Mouse (Mus musculus) olfactory bulb, adult 2 months (tissue): ENCODE measurements around the gene Nrg4. TPM values are rescaled to one million over a fixed set of nuclear protein-coding genes. Genes with fewer than 3 reads are reported as not detected.

ENCODE experiments used
- H3K27ac ChIP-seq: fragments of 200-500 bp; 2 replicates; pipeline ENCODE4 v1.5.1; 2012; ENCODE audit warnings: low read depth, low read length; ENCODE audit not compliant: insufficient read depth
- H3K4me1 ChIP-seq: fragments of 200-500 bp; 2 replicates; pipeline ENCODE4 v1.6.1; 2012; ENCODE audit warnings: low read length; ENCODE audit not compliant: control insufficient read depth, insufficient read depth
- H3K4me3 ChIP-seq: fragments of 200-500 bp; 2 replicates; pipeline ENCODE4 v1.5.1; 2012; ENCODE audit warnings: mild to moderate bottlenecking, low read depth, low read length, moderate library complexity; ENCODE audit not compliant: insufficient read depth
- CTCF ChIP-seq: fragments of 200-500 bp; IDR thresholded peaks from 2 replicates; pipeline ENCODE4 v1.5.1; 2012; ENCODE audit warnings: low read depth, mild to moderate bottlenecking, low read length, moderate library complexity; ENCODE audit not compliant: insufficient read depth
- POLR2A ChIP-seq: fragments of 200-500 bp; IDR thresholded peaks from 2 replicates; pipeline ENCODE4 v1.6.1; 2012; ENCODE audit warnings: mild to moderate bottlenecking, low read depth, low read length, moderate library complexity; ENCODE audit not compliant: insufficient read depth
- WGBS: fragments of 180-500 bp; shearing (Covaris S2); methylation state at CpG from one replicate; pipeline ENCODE4 v1.1.7; 2018; 5-methylcytosine and 5-hydroxymethylcytosine counted together
- polyA plus RNA-seq: library from polyadenylated mRNA; stranded (reverse); fragments of >200 nt; gene quantifications from 2 replicates; pipeline ENCODE4 v1.2.4, GENCODE M21; 2012; ENCODE audit warnings: low replicate concordance; ENCODE audit not compliant: missing spikeins, insufficient read depth, insufficient read length

Gene Nrg4
- polyA plus RNA-seq, 1 experiment: not detected

DNA sequence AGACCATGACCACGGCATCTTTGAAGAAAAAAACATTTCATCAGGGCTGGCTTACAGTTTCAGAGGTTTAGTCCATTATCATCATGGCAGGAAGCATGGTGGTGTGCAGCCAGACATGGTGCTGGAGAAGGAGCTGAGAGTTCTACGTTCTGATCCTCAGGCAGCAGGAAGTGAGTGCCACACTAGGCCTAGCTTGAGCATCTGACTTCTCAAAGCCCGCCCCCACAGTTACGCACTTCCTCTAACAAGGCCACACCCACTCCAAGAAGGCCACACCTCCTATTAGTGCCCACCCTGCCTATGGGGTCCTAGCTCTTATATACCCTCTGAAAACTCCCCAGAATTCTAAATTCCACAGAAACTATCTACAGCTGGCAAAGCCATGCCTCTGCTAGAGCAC, 34.7 kb downstream of the Nrg4 start:
- no peak for TF ChIP-seq POLR2A
- no peak for TF ChIP-seq CTCF
- 93% methylated on average over 4 of the region's 4 CpGs for WGBS

DNA sequence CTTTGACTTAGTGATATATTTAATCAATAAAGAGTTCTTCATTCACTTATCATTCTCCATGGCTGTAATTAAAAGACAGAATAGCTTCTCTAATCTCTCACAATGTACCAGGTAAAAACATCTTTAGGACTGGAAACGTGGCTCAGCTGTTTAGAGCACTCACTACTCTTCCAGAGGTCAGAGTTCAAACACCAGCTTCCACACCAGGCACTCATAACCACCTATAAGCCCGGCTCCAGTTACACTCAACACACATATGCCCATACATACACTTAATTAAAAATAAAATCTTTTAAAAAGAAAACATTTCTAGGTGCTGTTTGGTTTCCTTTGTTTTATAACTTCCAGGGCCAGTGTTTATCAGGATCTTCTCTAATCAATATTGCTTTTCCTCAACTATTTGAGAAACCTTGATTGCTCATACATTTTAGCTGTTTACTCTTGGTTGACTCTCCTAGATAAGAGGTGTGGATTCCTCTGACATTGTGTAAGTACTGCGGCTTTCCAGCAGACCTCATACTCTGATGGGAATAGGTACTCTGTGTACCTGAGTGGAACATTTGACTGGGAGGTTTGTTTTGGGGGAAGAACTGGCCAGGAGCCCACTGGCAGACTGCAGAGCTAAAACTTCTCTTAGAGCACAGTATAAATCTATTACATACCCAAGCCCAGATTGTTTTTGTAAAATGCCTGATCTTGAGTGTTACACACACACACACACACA, 37.0 kb downstream of the Nrg4 start:
- H3K4me1 ChIP-seq: no peaks in the 10 kb centered on the region
- H3K4me3 ChIP-seq: no peak overlapping the region
- no peak overlapping the region for H3K27ac ChIP-seq
- WGBS: 77% methylated on average over 3 of the region's 3 CpGs
- no peak for TF ChIP-seq CTCF

More for the DNA sequence above, 34.7 kb downstream of the Nrg4 start:
- no peak overlapping the region for H3K27ac ChIP-seq
- H3K4me1 ChIP-seq: no peaks in the 10 kb centered on the region
- H3K4me3 ChIP-seq: no peak overlapping the region

DNA sequence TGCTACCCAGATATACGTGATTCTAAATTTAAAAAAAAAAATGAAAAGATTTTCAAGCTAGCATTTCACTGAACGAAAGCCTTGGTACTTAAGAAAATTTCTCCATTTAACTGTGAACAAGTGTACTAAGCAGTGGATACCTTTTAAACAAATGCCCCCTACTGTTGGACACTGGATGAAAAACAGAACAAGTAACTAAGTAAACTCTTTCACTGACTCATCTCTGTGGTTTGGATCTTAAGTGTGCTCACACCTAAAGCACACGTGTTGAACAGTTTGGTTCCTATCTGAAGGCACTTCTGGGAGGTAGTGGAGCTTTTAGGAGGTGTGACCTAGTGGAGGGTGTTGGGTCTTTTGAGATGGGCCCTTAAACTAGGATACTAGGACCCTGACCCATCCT, 41.4 kb downstream of the Nrg4 start:
- 85% methylated on average over 3 of the region's 3 CpGs for WGBS
- no peak overlapping the region for H3K27ac ChIP-seq
- no peak overlapping the region for H3K4me3 ChIP-seq
- TF ChIP-seq POLR2A: no peak
- no peak for TF ChIP-seq CTCF
- no peaks in the 10 kb centered on the region for H3K4me1 ChIP-seq

DNA sequence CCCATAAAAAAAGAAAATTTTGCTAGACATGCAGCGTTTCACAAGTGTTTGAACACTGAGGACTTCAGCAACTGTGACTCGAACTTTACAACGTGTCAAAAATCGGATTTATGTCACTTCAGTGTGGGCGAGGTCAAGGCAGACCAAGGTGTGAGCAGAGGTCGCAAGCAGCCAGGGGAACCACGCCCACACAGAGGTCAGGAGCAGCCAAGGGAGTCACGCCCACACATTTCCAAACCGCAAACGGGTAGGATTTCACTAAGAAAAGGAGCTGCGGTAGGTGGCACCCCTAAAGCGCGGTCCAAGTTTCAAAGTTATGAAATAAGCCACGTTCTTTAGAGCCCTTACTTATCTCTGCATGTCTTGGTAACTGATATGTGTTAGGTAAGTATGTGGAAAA, 43.1 kb downstream of the Nrg4 start:
- TF ChIP-seq POLR2A (no peak), CTCF (no peak)
- H3K4me1 ChIP-seq: no peaks in the 10 kb centered on the region
- H3K27ac ChIP-seq: no peak overlapping the region
- H3K4me3 ChIP-seq: no peak overlapping the region
- WGBS: 14% methylated on average over 14 of the region's 14 CpGs

DNA sequence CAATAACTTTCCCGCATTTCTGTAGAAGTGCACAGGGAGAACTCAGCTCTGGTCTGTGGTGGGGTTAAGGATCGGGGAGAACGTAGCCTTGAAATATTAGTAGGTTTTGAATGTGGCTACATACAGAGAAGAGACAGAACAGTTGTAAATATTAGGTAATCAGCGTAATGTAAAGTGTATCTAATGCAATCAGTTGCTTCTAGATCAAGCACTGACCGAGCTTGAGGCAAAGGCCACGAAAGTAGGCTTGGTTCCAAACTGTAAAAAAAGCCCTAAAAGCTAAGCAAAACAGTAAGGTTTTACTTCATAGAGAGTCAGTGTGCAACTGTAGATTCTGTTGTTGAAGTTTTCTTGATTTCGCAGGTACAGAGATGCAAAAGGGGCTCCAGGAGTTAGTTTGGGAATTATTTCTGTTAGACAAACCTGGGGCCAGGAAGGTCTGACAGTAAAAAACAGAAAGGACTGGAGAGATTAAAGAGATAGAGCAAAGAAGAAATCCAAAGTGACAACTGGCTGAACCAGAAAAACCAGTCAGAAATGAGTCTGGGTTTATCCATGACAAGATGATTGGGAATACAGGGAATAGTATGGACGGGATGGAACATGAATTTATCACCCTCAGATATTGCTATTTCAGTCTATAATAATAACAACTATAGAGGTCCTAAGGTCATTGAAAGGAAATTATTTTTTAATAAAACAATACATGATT, 47.4 kb downstream of the Nrg4 start:
- no peak overlapping the region for H3K27ac ChIP-seq
- H3K4me1 ChIP-seq: no peaks in the 10 kb centered on the region
- no peak for TF ChIP-seq CTCF
- TF ChIP-seq POLR2A: no peak
- WGBS: 90% methylated on average over 8 of the region's 8 CpGs
- H3K4me3 ChIP-seq: no peak overlapping the region

DNA sequence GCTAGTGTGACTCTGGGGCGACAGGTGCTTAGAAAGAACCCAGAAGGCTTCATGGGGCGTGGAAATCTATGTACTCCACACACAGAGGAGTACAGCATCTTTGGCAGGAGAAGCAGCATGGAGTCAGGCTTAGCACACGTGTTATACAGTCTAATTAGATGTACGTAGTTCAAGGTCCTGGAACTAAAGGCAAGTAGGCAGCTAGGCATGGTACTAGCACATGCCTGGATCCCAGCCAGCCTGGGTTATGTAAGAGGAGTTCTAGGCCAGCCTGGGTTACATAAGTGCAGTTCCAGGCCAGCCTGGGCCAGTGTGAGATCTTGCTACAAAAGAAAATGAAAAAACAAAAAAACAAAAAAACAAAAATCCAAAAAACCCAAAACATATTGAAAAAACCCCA, 49.1 kb downstream of the Nrg4 start:
- TF ChIP-seq CTCF (no peak), POLR2A (no peak)
- 80% methylated on average over 4 of the region's 4 CpGs for WGBS

DNA sequence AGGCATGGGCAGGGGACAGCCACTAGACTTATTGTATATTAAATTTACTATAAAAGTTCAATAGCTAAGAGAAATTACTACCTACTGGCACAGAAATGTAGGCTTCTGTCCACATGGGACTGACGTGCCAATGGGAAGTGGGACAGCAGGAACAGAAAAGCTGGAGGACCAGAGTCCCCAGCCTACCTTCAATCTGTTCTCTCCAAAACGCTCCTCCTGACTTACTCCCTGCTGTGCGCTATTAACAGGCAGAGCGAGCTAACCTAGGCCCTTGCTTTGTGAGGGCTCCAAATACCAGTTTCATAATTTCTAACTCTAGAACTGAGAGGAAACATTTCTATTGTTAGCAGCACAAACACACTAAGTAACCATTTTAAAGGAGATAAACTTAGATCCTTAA, 52.7 kb downstream of the Nrg4 start:
- H3K27ac ChIP-seq: no peak overlapping the region
- H3K4me3 ChIP-seq: no peak overlapping the region
- TF ChIP-seq POLR2A (no peak), CTCF (no peak)
- no peaks in the 10 kb centered on the region for H3K4me1 ChIP-seq
- WGBS: 57% methylated on average over 4 of the region's 4 CpGs

More for the DNA sequence above, 49.1 kb downstream of the Nrg4 start:
- no peaks in the 10 kb centered on the region for H3K4me1 ChIP-seq
- no peak overlapping the region for H3K4me3 ChIP-seq
- H3K27ac ChIP-seq: no peak overlapping the region

DNA sequence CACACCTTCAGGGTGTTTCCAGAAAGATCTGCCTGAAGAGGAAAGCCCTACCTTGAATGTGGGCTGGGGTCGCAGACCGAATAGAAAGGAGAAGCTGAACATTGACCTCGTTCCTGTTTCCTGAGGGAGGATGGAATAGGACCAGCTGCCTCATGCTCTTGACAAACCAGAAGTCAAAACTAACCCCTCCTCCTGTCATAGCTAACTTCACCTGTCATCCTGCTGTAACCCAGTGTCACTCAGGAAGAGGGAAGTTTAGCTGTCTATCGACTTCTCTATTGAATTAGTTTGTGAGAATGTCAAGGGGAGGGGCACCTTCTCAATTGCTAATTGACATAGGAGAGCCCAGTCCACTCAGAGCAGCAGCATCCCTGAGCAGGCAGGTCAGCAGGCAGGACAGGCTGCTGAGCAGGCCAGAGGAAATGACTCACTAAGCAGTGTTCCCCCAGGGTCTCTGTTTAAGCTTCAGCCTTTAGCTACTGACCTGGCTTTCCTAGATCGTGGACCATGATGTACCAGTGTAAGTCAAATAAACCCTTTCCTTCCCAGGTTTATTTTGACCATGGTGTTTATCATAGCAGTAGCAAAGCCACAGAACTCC, 54.6 kb downstream of the Nrg4 start:
- Histone ChIP-seq H3K4me1 (no peaks in the 10 kb centered on the region), H3K4me3 (no peak overlapping the region), H3K27ac (no peak overlapping the region)
- WGBS: 64% methylated on average over 5 of the region's 5 CpGs
- TF ChIP-seq POLR2A (no peak), CTCF (no peak)
